Mouse (Mus musculus): Measurements from ENCODE around the gene Nxf1. TPM values are rescaled to one million over a fixed set of nuclear protein-coding genes. Genes with fewer than 3 reads are reported as not detected.
"Not testable (repeated sequence)": the region's sequence is repeated elsewhere in the genome, so short reads cannot be mapped to it uniquely, and the experiment has no call there.

Gene Nxf1
- polyA plus RNA-seq, 1 experiment = 78.5 TPM

DNA sequence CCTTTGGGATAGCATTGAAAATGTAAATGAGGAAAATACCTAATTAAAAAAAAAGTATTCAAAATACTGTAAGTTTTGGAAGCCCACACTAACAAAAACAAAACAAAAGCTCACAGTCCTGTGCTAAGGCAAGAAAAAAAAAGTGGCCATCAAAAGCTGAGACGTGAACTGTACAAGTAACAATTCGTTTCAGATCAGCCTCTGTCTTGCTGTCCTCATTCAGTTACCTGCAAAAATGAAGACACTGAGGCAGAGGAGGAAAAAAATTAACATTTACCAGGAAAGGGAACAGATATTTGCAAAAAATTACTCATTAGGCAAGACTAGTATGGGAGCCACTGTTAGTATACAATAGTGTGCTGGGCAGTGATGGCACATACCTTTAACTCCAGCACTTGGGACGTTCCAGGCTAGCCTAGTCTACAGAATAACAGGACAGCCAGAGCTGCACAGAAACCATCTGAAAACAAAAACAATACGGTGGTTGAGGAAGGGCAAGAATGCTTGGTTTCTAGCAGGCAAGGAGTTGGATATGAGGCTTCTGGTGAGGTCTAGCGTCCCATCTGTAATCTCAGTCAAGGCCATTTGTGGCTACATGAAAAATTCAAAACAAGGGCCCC is 29.3 kb upstream of the Nxf1 start:
- peaks cover 39% of the 10 kb centered on the region for H3K79me2 ChIP-seq (ENCODE audit: control insufficient read depth, insufficient read depth)
- peaks cover 27% of the 10 kb centered on the region for H3K79me3 ChIP-seq (ENCODE audit: low read depth)
- H3ac ChIP-seq (ENCODE audit: control insufficient read depth, insufficient read length, low read depth) = no peak overlapping the region
- TF ChIP-seq MAX (IDR thresholded peaks at IDR 0.05) (peak; percentile 6), CEBPB (IDR thresholded peaks at IDR 0.05; ENCODE audit: low read depth) (no peak)
- H3K36me3 ChIP-seq (ENCODE audit: control insufficient read depth, insufficient read depth) = peaks cover 32% of the 10 kb centered on the region
- H3K27me3 ChIP-seq (ENCODE audit: control insufficient read depth, insufficient read depth, insufficient read length) = no peaks in the 10 kb centered on the region
- no peak overlapping the region for H3K4me3 ChIP-seq (ENCODE audit: insufficient read depth, poor library complexity, severe bottlenecking)

DNA sequence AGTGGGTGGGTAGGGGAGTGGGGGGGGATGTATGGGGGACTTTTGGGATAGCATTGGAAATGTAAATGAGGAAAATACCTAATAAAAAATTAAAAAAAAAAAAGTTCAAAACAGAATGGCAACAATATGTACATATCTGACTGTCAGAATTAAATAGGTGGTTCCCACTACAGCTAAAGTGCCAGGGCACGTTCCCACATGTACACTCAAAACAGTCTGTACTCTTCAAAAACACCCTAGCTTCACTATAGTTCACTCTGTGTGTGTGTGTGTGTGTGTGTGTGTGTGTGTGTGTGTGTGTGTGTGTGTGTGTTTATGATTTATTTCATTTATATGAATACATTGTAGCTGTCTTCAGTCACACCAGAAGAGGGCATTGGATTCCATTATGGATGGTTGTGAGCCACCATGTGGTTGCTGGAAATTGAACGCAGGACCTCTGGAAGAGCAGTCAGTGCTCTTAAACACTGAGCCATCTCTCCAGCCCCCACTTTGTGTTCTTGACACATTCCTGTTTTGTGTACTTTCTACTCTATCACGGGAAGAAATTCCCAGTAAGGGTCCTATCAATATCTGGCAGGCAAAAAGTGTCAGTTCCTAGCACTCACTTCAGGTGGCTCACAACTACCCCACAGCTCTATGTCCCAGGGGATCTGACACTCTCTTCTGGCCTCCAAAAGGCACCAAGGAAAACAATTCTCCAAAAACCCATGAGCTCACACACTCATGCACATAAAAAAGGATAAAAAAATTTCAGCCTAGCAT is 28.4 kb upstream of the Nxf1 start:
- H3K79me3 ChIP-seq (ENCODE audit: low read depth) = peaks cover 24% of the 10 kb centered on the region
- peaks cover 32% of the 10 kb centered on the region for H3K36me3 ChIP-seq (ENCODE audit: control insufficient read depth, insufficient read depth)
- not testable (repeated sequence) for H3K4me3 ChIP-seq (ENCODE audit: insufficient read depth, poor library complexity, severe bottlenecking); H3ac ChIP-seq (ENCODE audit: control insufficient read depth, insufficient read length, low read depth); H3K27me3 ChIP-seq (ENCODE audit: control insufficient read depth, insufficient read depth, insufficient read length)
- peaks cover 34% of the 10 kb centered on the region for H3K79me2 ChIP-seq (ENCODE audit: control insufficient read depth, insufficient read depth)

DNA sequence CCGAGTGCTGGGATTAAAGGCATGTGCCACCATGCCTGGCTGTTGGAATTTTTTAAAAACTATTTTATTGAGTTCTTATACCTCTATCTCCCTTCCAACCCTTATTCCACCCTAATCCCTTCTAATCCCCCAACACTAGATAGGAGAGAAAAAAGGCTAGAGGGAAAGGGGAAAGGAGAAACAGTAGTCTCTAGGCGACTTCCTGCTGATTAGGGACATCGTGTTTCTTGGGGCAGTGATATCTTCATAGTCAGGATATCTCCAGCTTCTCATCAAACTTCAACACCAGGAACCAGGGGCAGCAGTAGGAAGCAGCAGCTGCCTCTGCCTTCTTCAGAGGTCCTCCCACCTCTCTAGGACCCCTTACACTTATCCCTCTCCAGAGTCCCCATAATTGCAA is 22.5 kb upstream of the Nxf1 start:
- no peak for TF ChIP-seq MYOD1 (IDR thresholded peaks at IDR 0.05; ENCODE audit: control insufficient read depth, insufficient read length, low read depth)
- TF ChIP-seq USF1 (IDR thresholded peaks at IDR 0.05; ENCODE audit: low read depth) = no peak
- H3K27me3 ChIP-seq (ENCODE audit: control insufficient read depth, insufficient read depth, insufficient read length) = no peaks in the 10 kb centered on the region
- no peak overlapping the region for H3ac ChIP-seq (ENCODE audit: control insufficient read depth, insufficient read length, low read depth)
- no peak overlapping the region for H3K4me3 ChIP-seq (ENCODE audit: insufficient read depth, poor library complexity, severe bottlenecking)
- H3K79me3 ChIP-seq (ENCODE audit: low read depth) = peaks cover 24% of the 10 kb centered on the region
- peaks cover 35% of the 10 kb centered on the region for H3K79me2 ChIP-seq (ENCODE audit: control insufficient read depth, insufficient read depth)
- peaks cover 23% of the 10 kb centered on the region for H3K36me3 ChIP-seq (ENCODE audit: control insufficient read depth, insufficient read depth)

DNA sequence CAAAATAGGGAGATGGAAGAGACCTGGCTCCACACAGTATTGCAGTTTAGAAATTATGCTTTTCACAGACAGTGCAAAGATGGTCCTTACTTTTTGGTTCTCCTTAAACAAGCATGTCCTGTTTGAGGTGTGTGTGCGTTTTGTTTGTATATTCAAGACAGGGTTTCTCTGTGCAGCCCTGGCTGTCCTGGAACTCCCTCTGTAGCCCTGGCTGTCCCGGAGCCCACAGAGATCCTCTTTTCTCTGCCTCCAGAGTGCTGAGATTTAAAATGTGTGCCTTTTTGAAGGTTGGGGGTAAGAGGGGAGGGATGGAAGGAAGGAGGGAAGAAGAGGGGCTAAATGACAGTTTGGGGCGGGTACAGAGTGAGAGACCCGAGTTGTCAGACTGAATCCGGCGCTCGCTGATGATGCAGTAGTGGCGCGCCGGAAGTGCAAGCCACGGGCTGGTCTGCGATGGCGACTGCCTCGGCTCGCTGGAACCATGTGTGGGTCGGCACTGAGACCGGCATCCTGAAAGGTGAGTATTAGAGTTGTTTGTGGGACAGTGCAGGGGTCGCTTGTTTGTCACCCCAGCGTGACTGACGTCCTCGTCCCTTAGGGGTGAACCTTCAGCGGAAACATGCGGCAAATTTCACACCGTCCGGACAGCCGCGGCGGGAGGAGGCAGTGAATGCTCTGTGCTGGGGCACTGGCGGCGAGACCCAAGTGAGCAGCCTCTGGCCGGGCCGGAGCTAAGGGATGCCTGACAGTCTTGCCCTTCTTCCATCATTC is 21.3 kb upstream of the Nxf1 start, which contains the start of gene Wdr74:
Gene Wdr74 (plus strand): TSS at position 439 of the 771 bp plus-strand sequence.
- H3K4me3 ChIP-seq (ENCODE audit: insufficient read depth, poor library complexity, severe bottlenecking) = peak within 1 kb of the TSS; percentile 90
- H3K79me2 ChIP-seq (ENCODE audit: control insufficient read depth, insufficient read depth) = peaks cover 35% of the 10 kb centered on the region
- no peaks in the 10 kb centered on the region for H3K27me3 ChIP-seq (ENCODE audit: control insufficient read depth, insufficient read depth, insufficient read length)
- no peak for TF ChIP-seq USF1 (IDR thresholded peaks at IDR 0.05; ENCODE audit: low read depth)
- no peak for TF ChIP-seq CEBPB (IDR thresholded peaks at IDR 0.05; ENCODE audit: low read depth)
- no peak for TF ChIP-seq MYOG (IDR thresholded peaks at IDR 0.05; ENCODE audit: control insufficient read depth, extremely low read depth, insufficient read length)
- peak; percentile 91 for TF ChIP-seq MAX (IDR thresholded peaks at IDR 0.05)
- H3K79me3 ChIP-seq (ENCODE audit: low read depth) = peaks cover 24% of the 10 kb centered on the region
- H3K36me3 ChIP-seq (ENCODE audit: control insufficient read depth, insufficient read depth) = peaks cover 35% of the 10 kb centered on the region
- H3ac ChIP-seq (ENCODE audit: control insufficient read depth, insufficient read length, low read depth) = peak within 1 kb of the TSS; percentile 65

DNA sequence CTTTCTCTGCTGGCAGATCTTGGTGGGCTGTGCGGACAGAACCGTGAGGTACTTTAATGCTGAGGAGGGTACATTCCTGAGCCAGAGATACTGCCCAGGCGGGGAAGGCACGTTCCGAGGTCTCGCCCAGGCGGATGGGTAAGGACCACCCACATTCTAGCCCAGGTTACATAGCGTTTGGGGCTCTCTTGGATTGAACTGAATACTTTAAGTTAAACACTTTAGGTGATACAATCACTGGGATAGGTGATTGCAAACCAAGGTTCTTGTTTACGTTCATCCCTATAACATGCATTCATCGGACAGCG is 20.8 kb upstream of the Nxf1 start:
- Histone ChIP-seq H3K36me3 (ENCODE audit: control insufficient read depth, insufficient read depth) (peaks cover 39% of the 10 kb centered on the region), H3K27me3 (ENCODE audit: control insufficient read depth, insufficient read depth, insufficient read length) (no peaks in the 10 kb centered on the region), H3K79me3 (ENCODE audit: low read depth) (peaks cover 24% of the 10 kb centered on the region), H3ac (ENCODE audit: control insufficient read depth, insufficient read length, low read depth) (peak overlapping the region; percentile 65), H3K4me3 (ENCODE audit: insufficient read depth, poor library complexity, severe bottlenecking) (peak overlapping the region; percentile 90), H3K79me2 (ENCODE audit: control insufficient read depth, insufficient read depth) (peaks cover 35% of the 10 kb centered on the region)
- TF ChIP-seq CTCF (IDR thresholded peaks at IDR 0.05; ENCODE audit: control insufficient read depth, insufficient read depth, insufficient read length) = no peak

DNA sequence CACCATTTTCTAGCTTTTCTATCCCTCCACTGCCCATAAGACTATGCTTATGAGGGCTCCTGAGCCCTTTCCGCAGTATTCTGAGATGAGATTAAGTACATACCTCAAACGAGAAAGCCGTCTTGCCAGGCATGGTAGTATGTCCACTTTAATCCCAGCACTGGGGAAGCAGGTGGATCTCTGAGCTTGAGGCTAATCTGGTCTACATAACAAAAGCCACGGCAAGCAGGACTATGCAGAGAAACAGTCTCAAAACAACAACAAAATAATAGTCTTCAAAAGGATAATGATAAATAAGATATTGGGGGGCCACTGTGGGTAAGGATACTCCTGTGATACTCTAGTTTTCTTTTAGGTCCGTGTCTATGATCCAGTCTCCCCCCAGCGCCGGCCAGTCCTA is 18.0 kb upstream of the Nxf1 start:
- Histone ChIP-seq H3ac (ENCODE audit: control insufficient read depth, insufficient read length, low read depth) (no peak overlapping the region), H3K79me2 (ENCODE audit: control insufficient read depth, insufficient read depth) (peaks cover 59% of the 10 kb centered on the region), H3K79me3 (ENCODE audit: low read depth) (peaks cover 40% of the 10 kb centered on the region), H3K4me3 (ENCODE audit: insufficient read depth, poor library complexity, severe bottlenecking) (no peak overlapping the region), H3K36me3 (ENCODE audit: control insufficient read depth, insufficient read depth) (peaks cover 51% of the 10 kb centered on the region), H3K27me3 (ENCODE audit: control insufficient read depth, insufficient read depth, insufficient read length) (no peaks in the 10 kb centered on the region)
- TF ChIP-seq MAX (IDR thresholded peaks at IDR 0.05) = no peak
- TF ChIP-seq USF1 (IDR thresholded peaks at IDR 0.05; ENCODE audit: low read depth) = no peak
- no peak for TF ChIP-seq MYOD1 (IDR thresholded peaks at IDR 0.05; ENCODE audit: control insufficient read depth, insufficient read length, low read depth)
- no peak for TF ChIP-seq CTCF (IDR thresholded peaks at IDR 0.05; ENCODE audit: control insufficient read depth, insufficient read depth, insufficient read length)
- TF ChIP-seq CEBPB (IDR thresholded peaks at IDR 0.05; ENCODE audit: low read depth) = no peak
- TF ChIP-seq FOSL1 (IDR thresholded peaks at IDR 0.05; ENCODE audit: insufficient read depth, low read length, poor library complexity, severe bottlenecking) = no peak
- no peak for TF ChIP-seq MYOG (IDR thresholded peaks at IDR 0.05; ENCODE audit: control insufficient read depth, extremely low read depth, insufficient read length)

All from C2C12 (cell line).